Mouse (Mus musculus) urinary bladder, postnatal 36 days (tissue): ENCODE data around the gene Zfp346.
"Not testable (repeated sequence)": the region's sequence is repeated elsewhere in the genome, so short reads cannot be mapped to it uniquely, and the experiment has no call there.

Experiments
- DNase-seq, 2 experiments: peaks; one replicate each; pipeline ENCODE4 v3.0.0; 2022; ENCODE audit warnings: low spot score in 2 of 2, mixed read lengths in 1 of 2

The Zfp346 gene

DNA sequence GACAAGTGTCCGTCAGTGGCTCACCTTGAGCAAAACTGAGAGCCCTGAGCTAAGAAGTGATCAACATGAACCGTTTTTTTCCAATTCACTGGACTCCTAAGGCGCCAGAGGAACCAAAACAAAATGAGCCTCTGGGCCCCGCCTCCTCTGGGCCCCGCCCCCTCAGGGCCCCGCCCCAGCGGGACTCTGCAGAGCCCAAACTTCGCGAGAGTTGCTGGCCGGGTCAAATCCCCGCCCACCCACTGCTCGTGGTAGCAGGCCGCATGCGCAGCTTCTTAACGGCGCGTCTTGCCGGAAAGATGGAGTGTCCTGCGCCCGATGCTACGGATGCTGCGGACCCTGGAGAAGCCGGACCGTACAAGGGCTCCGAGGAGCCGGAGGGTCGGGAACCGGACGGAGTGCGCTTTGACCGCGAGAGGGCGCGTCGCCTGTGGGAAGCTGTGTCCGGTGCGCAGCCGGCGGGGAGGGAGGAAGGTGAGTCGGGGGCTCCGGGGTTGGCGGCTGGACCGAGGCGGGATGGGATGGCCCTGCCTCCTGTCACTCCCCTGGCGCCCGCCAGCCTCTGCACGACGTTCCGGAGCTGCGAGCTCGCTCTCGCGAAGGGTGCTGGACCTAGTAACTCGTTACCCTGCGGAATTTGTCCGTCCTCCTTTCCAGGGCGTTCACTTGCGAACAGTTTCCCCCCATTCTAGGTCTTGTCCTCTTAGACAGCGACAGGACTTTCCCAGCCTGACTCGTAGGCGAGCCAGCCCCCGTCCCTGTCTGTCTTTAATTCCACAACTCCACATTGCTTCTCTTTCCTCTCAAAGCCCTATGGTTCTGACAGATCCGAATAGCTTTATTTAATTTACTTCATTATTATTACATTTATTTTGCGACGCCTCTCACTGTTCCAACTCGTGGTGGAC lies at the start of gene Zfp346:
Gene Zfp346 (plus strand): TSS at position 267 of the 908 bp plus-strand sequence.
- peak; percentile 97 to 98 for DNase-seq

DNA sequence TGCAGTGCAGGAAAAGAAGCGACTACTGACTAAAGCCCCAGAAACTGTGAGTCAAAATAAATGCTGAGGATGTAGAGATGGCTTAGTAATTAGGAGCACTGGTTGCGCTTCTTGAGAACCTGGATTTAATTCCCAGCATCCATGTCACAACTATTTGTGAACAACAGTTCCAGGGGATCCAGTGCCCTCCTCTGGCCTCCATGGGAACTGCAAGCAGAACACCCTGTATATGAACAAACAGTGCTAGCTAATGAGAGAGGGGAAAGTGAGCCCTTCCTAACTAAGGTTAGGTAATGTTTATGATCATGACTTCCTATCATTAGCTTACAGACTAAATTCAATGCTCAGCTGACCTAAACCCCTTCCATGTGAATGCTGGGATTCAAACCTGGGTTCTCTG lies 47.1 kb upstream of the Zfp346 start:
- DNase-seq, result no peak

DNA sequence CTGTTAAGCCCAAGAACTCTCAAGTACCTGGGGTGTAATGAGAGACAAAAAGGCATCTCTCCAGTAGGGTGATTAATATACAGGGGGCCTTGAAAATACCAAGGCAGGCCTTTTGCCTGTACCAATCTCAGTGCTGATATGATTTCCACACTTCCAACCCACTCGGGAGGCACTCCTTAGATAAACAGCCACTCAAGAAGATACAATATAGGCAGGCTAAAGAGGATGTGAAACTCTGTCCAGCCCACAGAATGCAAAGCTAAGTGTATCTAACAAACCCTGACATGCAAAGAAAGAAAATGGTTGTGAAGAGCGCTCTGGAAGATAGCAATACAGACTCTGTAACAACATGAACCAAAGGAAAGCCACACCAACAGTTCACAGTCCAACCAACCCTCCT lies 41.8 kb upstream of the Zfp346 start:
- no peak for DNase-seq

DNA sequence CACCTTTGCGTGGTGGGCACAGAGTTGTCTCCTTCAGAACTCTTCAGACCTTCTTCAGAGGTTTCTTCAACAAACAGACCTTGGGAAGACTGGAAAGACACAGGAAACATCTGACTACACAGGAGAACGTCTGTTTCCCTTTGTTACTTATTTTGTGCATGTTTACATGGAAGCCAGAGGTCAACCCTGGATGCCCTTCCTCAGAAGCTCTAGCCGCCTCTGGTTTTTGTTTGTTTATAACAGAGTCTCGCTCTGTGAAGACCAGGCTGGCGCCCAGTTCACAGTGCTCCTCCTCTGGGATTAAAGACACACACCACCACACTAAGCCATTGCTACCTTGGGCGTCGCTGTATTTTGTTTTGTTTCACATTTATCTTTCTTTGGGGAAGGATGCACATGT lies 35.4 kb upstream of the Zfp346 start:
- DNase-seq, result no peak

DNA sequence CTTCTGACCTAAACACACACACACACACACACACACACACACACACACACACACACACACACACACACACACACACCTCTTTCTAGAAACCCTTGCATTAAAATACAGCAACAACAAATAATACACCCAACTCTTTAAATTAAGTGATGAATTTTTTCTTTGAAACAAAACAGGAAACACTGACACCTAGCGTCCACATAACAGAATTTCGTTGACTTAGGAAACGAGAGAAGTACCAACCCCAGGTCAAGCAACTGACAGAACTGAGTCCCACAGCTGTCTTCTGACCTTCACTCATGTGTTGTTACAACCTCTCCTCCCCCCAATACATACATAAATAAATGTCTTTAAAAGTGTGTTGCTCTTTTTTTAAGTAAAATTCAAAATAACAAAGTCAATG lies 33.8 kb upstream of the Zfp346 start:
- DNase-seq, result no peak

DNA sequence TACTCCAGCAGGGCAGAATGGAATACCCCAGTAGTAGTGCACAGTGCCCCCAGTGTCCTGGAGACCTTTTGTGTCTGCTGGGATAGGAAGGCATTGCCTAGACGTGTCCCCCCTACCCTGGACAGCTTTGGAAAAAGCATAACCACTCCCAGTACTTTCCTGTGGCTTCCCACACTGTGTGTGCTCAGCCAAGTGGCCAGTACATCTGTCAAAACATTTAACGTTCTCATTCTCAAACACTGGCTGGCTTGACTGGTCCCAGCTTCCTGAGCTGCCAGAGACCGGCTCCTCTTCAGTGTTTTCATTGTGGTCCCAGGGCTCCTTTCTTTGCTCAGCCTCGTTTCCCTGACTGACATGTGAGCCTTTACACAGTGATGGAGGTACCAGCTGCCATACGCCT lies 29.5 kb upstream of the Zfp346 start:
- DNase-seq, result no peak

DNA sequence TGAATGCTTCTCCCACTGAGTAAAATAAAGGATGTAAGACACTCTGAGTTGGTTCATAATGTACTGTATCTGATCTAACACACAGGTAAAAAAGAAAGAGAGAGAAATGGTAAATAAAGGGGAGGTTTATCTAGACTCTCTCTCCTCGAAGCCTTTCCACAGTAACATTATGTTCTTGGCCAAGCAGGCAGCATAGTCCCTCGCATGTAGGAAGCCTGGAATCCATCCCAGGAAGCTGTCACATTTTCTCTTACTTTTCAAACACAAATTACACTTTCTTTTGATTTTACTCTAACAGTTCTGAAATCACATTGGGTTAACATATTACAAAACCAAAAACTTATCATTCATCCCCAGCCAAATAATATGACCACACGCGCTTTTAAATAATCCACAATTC lies 12.5 kb upstream of the Zfp346 start:
- DNase-seq, result no peak

DNA sequence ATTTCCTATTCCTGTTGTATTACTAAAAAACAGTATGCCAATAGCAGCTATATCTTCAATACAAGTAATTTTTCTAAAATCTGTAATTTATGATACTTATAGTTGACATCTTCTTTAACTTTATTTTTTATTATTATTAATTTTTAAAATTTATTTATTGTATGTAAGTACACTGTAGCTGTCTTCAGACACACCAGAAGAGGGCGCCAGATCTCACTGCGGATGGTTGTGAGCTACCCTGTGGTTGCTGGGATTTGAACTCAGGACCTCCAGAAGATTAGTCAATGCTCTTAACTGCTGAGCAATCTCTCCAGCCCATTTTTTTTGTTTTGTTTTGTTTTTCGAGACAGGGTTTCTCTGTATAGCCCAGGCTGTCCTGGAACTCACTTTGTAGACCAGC lies 7.3 kb upstream of the Zfp346 start:
- DNase-seq, result not testable (repeated sequence)

DNA sequence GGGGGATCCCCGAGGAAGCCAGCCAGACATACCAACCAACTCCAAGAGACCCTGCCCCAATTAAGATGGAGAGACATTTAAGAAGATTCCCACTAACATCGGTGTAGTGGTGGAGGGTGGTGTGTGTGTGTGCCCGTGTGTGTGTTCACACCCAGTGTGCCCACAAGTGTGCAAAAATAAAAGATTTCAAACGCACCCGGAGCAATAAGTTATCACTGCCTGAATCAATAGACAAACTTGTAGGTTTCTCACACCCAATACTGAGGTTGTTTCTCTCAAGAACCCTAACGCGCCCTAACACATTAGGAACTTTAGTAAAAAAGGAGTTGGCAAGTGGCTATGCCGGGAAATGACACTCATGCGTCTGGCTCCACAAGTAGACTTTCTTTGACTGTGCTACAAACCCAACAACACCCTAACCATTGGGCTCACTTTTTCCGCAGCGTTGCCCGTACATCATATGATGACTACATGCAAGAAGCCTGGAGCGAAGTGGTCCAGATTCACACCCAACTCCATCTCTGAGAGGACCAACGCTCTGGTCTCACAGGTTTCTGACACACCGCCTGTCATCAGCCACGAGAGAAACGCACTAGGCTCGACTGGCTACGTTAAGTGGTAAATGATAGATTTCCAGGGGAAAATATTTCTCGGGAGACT lies 5.9 kb upstream of the Zfp346 start:
- DNase-seq, result peak in 1 of 2 experiments; percentile 28

DNA sequence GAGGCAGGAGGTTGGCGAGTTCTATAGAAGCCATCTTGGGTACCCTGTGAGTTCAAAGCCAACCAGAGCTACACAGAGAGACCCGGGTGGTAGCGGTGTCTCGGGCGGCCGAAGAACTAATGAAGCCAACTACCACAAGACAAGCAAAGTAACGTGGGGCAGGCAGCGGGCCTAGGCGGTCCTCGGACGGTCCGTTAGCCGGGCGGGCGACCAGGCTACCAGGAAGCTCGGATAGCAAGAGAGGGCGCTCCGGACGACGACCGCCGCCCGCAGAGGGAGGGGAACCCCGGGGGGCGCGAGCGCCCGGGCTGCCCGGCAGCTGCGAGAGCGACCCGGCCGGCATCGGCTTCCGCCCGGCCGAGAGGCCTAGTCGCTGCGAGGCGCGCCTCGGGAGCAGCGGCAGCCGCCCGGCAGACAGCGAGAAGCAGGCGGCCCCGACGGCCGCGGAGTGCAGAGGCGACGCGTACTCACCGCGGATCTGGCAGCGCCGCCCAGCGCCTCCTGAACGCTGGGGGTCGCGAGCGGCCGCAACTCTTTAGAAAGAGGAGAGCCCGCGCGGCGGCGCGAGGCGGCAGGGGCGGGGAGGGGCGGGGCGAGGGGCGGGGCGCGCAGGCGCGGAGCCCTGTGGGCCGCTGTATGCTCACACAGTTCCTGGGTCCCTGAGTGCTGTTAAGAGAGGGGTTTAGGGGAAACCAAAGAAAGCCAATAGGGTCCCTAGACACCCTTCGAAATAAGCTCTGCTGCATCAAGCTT lies 5.2 kb upstream of the Zfp346 start, which contains the start of gene Uimc1:
Gene Uimc1 (minus strand): TSS at position 575 of the 753 bp plus-strand sequence.
- DNase-seq, result peak; percentile 56 to 79

DNA sequence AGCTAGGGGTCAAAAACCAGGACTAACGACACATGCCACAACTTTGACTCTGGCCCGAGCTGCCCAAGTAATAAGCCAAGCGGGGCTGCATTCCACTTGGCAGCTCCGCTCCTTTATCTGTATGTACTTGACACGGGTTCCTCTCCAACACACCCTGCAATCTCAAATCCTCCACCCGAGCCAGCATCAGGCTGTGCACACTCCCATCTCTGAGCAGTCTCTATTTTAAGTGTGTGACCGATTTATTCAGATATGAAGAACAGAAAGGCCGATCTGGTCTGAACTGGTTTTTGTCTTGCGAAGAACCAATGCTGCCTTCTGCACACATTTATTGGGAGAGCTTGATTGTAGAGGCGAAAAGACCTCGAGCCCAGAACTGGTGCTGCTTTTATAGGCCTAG lies 3.5 kb upstream of the Zfp346 start:
- DNase-seq, result no peak

DNA sequence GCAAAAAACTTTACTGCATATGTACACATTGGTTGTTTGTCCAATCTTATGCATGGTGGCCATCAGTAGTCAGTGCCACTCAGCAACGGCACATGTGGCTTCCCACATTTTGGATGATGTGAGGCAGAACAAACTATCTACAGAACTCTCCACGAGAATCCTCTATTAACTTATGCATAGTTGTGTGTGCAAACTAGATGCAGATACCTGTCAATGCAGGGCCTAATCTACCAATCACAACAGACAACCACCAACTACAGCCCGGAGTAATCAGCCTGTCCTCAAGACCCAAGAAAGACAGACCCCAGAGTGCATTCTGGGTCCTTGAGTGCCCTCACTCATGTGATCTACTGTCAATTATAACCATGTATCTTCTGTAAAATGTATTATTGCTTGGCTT lies 2.7 kb upstream of the Zfp346 start:
- DNase-seq, result no peak

DNA sequence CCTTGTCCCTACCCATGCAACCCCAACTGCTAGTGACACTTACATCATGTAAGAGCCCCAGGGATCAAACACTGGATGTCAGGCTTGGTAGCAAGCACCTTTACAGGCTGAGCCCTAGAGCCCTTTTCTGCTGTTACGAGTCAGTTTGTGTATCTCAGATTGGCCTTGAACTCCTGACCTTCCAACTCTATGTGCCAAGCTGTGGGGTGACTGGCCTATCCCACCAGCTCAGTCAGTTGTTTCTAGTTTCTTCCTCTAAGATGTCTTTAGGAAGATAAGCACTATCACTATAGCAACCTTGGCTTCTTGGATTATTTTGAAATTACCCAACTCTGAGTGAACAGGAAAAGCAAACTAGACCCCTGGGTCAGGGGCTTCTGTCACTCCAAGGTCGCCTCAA lies 1.8 kb upstream of the Zfp346 start:
- no peak for DNase-seq

DNA sequence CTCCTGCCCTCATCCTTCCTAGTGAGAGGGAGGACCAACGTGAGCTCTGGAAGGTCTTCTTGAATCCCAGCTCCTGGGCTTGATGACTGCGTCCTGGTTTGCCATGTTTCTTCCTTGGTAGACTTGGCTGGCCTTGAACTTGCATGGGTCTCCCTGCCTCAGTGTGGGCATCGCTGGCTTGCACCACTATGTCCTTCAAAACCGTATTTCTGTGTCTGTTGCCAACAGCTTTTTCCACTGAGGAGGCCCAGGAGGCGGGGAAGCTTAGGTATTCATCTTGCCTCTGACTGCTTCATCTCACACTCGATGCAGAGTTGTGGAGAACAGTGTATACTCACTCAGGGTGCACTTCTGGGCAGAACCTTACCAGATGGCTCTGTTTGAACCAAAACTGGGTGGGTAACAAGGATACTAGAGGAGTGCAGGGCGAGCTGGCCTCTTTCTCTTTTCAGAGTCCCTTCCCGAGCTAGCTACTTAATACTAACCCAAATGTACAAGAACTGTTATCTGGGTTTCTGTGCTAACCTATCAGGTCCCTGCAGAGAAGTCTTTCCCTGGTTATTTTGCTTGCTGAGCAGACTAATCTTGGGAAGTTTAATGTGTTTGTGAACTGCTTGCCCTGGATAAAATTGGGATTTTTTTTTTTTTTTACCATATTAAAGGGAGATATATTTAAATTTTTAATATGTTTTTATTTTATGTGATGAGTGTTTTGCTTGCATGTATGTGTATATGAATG lies 1.0 kb downstream of the Zfp346 start:
- no peak for DNase-seq

DNA sequence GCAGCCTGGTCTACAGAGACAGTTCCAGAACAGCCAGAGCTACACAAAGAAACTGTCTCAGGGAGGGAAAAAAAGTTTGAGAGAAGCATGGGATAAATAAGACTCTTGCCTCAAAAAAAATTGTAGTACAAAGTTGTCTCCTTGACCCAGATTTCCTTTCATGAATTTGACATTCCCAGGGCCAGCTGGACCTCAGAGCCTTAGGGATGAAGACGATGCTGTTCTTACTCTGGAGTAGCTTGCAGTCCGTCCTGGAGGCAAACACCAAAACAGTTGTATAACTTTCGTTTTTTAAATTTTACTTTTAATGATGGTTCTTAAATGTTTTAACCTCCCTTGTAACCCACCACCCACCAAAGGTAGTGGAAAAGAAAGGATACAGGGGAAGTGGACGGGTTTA lies 2.0 kb downstream of the Zfp346 start:
- no peak for DNase-seq

DNA sequence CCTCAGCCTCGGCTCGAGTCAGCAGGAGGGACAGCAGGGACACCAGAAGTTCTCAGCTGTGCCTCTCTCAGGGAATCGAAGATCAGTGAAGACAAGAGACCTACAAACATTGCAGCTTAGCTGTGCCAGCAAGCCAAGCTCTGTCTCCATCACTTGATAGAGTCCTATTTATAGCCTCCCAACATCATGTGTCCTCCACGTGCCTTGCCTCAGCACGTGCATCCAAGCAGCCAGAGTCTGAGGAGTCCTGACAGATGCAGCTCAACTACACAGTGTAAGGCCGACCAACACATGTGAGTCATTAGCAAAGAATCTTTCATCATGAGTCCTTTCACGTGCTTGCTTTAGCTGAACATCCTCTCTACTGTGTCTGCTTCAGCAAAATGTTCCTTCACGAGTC lies 2.6 kb downstream of the Zfp346 start:
- DNase-seq, result no peak

DNA sequence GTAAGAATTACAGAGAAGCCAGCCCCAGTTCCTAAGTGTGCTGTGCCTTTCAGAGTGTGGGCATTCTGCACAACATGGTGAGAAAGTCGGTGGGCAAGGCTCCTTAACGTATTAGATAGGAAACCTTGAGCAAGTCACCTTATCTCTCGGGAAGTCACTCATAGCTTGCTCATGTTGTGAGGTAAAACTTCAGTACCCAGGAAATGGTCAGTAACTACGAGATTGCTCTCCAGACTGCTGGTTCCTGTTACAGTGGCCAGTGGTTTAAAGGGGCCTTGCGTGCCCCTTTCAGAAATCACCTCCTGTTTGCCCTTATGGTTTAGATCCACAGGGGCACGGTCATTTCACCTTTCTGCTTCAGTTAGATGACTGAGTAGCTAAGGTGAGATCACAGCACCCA lies 9.3 kb downstream of the Zfp346 start:
- no peak for DNase-seq

DNA sequence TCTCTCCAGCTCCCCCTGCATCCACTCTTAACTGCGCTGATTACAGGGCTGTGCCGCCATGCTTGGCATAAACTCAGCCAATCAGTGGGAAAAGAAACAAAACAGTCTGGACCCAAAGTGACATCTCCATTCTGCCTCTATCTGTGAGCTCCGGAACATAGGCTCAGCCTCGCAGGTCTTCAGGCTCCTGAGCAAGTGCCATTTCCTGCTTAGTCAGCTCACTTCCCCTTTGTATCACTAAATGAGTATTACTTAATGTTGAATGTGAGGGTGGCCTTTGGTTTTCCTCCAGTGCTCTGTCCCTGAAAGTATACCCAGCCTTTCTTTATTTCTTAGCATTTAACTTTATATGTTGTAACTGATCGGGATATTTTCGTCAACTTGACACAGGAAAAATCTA lies 19.8 kb downstream of the Zfp346 start:
- DNase-seq, result no peak

DNA sequence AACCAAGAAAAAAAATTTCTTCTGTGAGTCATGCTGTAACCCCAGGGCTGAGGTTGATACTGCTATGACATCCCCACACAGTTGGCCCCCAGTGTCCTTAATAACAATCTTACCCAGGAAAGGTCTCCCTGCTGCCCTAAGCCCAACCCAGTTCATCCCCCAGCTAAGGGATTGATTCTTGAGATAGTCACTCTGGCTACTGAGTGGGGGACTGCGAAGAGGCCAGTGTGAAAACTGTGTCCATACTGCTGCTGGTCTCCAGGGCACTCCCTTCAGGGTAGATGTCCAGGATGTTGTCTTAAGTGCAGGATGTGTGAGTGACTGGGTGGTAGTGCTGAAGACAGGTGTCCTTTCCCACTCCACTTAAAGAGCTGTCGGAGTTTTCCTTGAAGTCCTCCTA lies 28.3 kb downstream of the Zfp346 start, which contains the start of gene Gm17617:
Gene Gm17617 (minus strand): TSS at position 101 of the 400 bp plus-strand sequence.
- no peak for DNase-seq

DNA sequence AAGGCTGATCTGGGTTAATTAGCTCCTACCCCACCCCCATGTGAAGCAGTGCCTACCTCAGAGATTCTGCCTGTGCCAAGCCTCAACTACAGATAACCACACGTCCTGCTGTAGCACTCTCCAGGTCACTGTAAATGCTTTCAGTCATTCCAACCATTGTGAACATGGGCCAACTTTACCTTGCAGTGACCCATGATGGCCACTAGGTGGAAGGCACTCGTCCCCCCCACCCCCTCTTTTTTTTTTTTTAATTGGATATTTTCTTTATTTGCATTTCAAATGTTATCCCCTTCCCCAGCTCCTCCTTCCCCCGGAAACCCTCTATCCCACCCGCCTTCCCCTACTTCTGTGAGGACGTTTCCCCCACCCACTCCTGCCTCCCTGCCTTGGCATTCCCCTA lies 30.3 kb downstream of the Zfp346 start:
- DNase-seq, result no peak

DNA sequence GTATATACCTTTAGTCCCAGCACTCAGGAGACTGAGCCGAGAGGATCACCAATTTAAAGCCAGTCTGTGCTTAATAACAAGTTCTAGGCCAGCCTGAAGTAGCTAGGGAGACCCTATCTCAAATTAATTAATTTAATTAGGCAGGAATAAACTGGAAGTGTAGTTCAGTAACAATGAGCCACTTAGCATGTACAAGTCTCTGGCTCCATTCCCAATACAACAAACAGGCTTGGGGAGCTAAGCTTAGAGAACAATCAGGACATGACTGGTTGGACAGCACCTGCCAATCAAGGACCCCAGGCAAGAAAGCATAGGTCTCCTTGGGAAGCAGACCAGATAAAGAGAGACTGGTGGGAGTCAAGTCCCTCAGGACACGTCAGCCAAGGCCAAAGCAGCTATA lies 35.2 kb downstream of the Zfp346 start:
- DNase-seq, result no peak
